Mouse (Mus musculus) brain, embryonic 14.5 days (tissue): ENCODE data around the gene Tmem248.

ENCODE experiments used
- CTCF ChIP-seq: fragments of 200-500 bp; IDR thresholded peaks from 2 replicates; pipeline ENCODE4 v1.5.1; 2012; ENCODE audit warnings: inconsistent platforms, mild to moderate bottlenecking, moderate library complexity, borderline replicate concordance; ENCODE audit not compliant: insufficient read depth, insufficient read length; ENCODE audit errors: extremely low read depth
- POLR2A ChIP-seq: fragments of 200-500 bp; IDR thresholded peaks from 2 replicates; pipeline ENCODE4 v1.6.1; 2012; ENCODE audit warnings: mild to moderate bottlenecking, inconsistent platforms, borderline replicate concordance; ENCODE audit not compliant: poor library complexity, insufficient read depth, insufficient read length, severe bottlenecking; ENCODE audit errors: extremely low read depth

GRCm38 (mm10) chr5:130275509-130275908, 58.6 kb downstream of the Tmem248 start:
- TF ChIP-seq CTCF (peak; percentile 53; the same call in 1 of the 2 replicates), POLR2A (no peak)
